Mouse (Mus musculus): ENCODE measurements around the gene Vat1. TPM values are rescaled to one million over a fixed set of nuclear protein-coding genes. Genes with fewer than 3 reads are reported as not detected.
"Not testable (repeated sequence)": the region's sequence is repeated elsewhere in the genome, so short reads cannot be mapped to it uniquely, and the experiment has no call there.

Gene Vat1
- polyA plus RNA-seq, 1 experiment from 2014 or later, result 79.5 TPM

DNA sequence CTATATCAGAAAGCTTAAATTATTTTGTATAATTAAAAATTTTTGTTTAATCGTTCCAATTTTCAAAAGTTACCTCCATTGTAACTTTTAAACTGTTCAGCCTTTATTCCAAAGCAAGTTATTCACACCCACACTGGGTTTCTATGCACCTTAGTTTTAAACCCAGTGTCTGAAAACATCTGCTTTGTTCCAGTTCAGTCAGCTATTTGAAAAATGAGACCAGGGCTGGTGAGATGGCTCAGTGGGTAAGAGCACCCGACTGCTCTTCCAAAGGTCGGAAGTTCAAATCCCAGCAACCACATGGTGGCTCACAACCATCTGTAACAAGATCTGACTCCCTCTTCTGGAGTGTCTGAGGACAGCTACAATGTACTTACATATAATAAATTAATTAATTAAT lies 28.0 kb downstream of the Vat1 start:
- 66% methylated on average over 3 of the region's 3 CpGs for WGBS
- not testable (repeated sequence) for H3K27me3 ChIP-seq (replicated peaks; ENCODE audit: control insufficient read depth, insufficient read depth, low read length); ATAC-seq

DNA sequence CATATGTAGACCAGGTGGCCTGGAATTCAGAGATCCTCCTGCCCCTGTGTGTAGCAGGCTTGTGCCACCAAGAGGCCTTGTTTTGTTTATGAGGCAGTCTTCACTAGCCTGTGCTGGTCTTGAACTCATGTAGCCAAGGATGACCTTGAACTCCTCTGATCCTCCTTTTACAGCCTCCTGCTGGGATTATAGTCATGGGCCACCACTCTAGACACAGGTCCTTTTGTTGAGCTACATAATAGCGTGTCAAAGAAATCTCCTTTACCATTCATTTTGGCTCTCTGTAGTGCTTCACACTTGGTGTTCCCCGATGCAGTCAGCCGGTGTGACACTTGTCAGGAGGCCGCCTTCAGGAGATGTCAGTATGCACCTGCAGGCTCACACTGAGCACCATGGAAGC lies 29.1 kb downstream of the Vat1 start:
- H3K27me3 ChIP-seq (replicated peaks; ENCODE audit: control insufficient read depth, insufficient read depth, low read length), result no peaks in the 10 kb centered on the region
- no peak overlapping the region for H3K4me2 ChIP-seq (ENCODE audit: low read length)
- no peak for ATAC-seq
- H3K36me3 ChIP-seq (ENCODE audit: control insufficient read depth, insufficient read depth), result 0 out of 2 replicates have a peak, but pooled peaks cover 6% of the 10 kb centered on the region
- 50% methylated on average over 4 of the region's 4 CpGs for WGBS
- no peak overlapping the region for H3K4me3 ChIP-seq (replicated peaks; ENCODE audit: low read length)
- H3K9me3 ChIP-seq (ENCODE audit: control insufficient read depth, low read length), result no peaks in the 10 kb centered on the region
- H3K27ac ChIP-seq (ENCODE audit: low read length), result no peak overlapping the region
- no peak overlapping the region for H3K9ac ChIP-seq (replicated peaks; ENCODE audit: low read depth, low read length)
- no peaks in the 10 kb centered on the region for H3K4me1 ChIP-seq (replicated peaks; ENCODE audit: control insufficient read depth, insufficient read depth, low read length)

More for the DNA sequence above, 28.0 kb downstream of the Vat1 start:
- not testable (repeated sequence) for H3K27ac ChIP-seq (ENCODE audit: low read length); H3K9ac ChIP-seq (replicated peaks; ENCODE audit: low read depth, low read length); H3K4me1 ChIP-seq (replicated peaks; ENCODE audit: control insufficient read depth, insufficient read depth, low read length); H3K4me2 ChIP-seq (ENCODE audit: low read length); H3K4me3 ChIP-seq (replicated peaks; ENCODE audit: low read length); H3K9me3 ChIP-seq (ENCODE audit: control insufficient read depth, low read length); H3K36me3 ChIP-seq (ENCODE audit: control insufficient read depth, insufficient read depth)

GRCm38 (mm10) chr11:101435831-101436230 lies 30.2 kb downstream of the Vat1 start:
- Histone ChIP-seq H3K36me3 (ENCODE audit: control insufficient read depth, insufficient read depth) (peaks cover 14% of the 10 kb centered on the region; the same call in 1 of the 2 replicates), H3K4me3 (replicated peaks; ENCODE audit: low read length) (no peak overlapping the region), H3K4me1 (replicated peaks; ENCODE audit: control insufficient read depth, insufficient read depth, low read length) (no peaks in the 10 kb centered on the region), H3K9ac (replicated peaks; ENCODE audit: low read depth, low read length) (no peak overlapping the region), H3K27ac (ENCODE audit: low read length) (no peak overlapping the region), H3K27me3 (replicated peaks; ENCODE audit: control insufficient read depth, insufficient read depth, low read length) (no peaks in the 10 kb centered on the region), H3K9me3 (ENCODE audit: control insufficient read depth, low read length) (no peaks in the 10 kb centered on the region), H3K4me2 (ENCODE audit: low read length) (no peak overlapping the region)
- 87% methylated on average over 4 of the region's 4 CpGs for WGBS
- no peak for ATAC-seq

DNA sequence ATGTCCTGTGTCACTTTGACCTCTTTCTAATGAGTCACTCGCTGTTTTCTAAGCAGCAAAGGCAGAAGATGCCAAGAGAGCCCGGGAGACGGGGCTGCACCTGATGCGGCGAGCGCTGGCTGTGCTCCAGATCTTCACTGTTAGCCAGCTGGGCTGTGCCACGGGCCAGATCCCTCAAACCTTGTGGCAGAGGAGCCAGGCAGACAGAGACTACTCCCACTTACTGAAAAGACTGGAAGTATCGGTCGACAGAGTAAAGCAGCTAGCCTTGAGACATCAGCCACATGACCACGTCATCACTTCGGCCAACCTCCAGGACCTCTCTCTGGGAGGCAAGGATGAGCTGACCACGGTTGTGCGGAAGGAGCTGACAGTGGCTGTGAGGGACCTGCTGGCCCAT lies 32.6 kb downstream of the Vat1 start:
- H3K4me1 ChIP-seq (replicated peaks; ENCODE audit: control insufficient read depth, insufficient read depth, low read length), result no peaks in the 10 kb centered on the region
- H3K4me2 ChIP-seq (ENCODE audit: low read length), result no peak overlapping the region
- no peak overlapping the region for H3K4me3 ChIP-seq (replicated peaks; ENCODE audit: low read length)
- H3K27ac ChIP-seq (ENCODE audit: low read length), result no peak overlapping the region
- peaks cover 20% of the 10 kb centered on the region for H3K36me3 ChIP-seq (ENCODE audit: control insufficient read depth, insufficient read depth)
- no peaks in the 10 kb centered on the region for H3K27me3 ChIP-seq (replicated peaks; ENCODE audit: control insufficient read depth, insufficient read depth, low read length)
- ATAC-seq, result no peak
- no peaks in the 10 kb centered on the region for H3K9me3 ChIP-seq (ENCODE audit: control insufficient read depth, low read length)
- no peak overlapping the region for H3K9ac ChIP-seq (replicated peaks; ENCODE audit: low read depth, low read length)
- WGBS, result 71% methylated on average over 13 of the region's 13 CpGs

- Histone ChIP-seq H3K27ac (ENCODE audit: low read length) (no peak overlapping the region), H3K36me3 (ENCODE audit: control insufficient read depth, insufficient read depth) (peaks cover 20% of the 10 kb centered on the region), H3K4me2 (ENCODE audit: low read length) (no peak overlapping the region), H3K9me3 (ENCODE audit: control insufficient read depth, low read length) (no peaks in the 10 kb centered on the region), H3K4me3 (replicated peaks; ENCODE audit: low read length) (no peak overlapping the region), H3K4me1 (replicated peaks; ENCODE audit: control insufficient read depth, insufficient read depth, low read length) (peaks cover 8% of the 10 kb centered on the region), H3K9ac (replicated peaks; ENCODE audit: low read depth, low read length) (no peak overlapping the region), H3K27me3 (replicated peaks; ENCODE audit: control insufficient read depth, insufficient read depth, low read length) (no peaks in the 10 kb centered on the region)
- ATAC-seq, result no peak
- 92% methylated on average over 9 of the region's 9 CpGs for WGBS
Observed at GRCm38 (mm10) chr11:101431327-101431726, 34.7 kb downstream of the Vat1 start.

DNA sequence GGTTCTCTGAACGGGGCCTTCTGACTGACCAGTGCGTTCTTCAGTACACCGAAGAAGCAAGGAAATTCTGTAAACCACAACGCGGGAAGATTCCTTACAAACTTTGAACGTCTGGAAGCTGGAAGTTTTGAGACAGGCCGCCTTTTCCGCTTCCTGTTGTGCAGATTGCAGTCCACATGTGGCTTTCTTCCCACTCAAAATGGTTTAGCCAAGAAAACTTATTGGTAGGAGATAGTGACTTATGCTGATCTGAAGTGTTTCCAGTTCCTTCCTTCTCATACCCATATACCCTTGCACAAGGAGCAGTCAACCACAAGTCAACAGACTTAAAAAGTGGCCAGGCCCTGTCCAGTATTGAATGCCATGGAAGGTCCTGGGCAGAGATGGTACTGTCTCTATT lies 39.9 kb downstream of the Vat1 start:
- no peak overlapping the region; the same call in 1 of the 2 replicates for H3K9ac ChIP-seq (replicated peaks; ENCODE audit: low read depth, low read length)
- WGBS, result 63% methylated on average over 8 of the region's 8 CpGs
- ATAC-seq, result no peak
- H3K9me3 ChIP-seq (ENCODE audit: control insufficient read depth, low read length), result no peaks in the 10 kb centered on the region
- no peaks in the 10 kb centered on the region for H3K27me3 ChIP-seq (replicated peaks; ENCODE audit: control insufficient read depth, insufficient read depth, low read length)
- peak overlapping the region; percentile 92 for H3K4me2 ChIP-seq (ENCODE audit: low read length)
- H3K27ac ChIP-seq (ENCODE audit: low read length), result no peak overlapping the region
- peaks cover 25% of the 10 kb centered on the region for H3K4me1 ChIP-seq (replicated peaks; ENCODE audit: control insufficient read depth, insufficient read depth, low read length)
- H3K36me3 ChIP-seq (ENCODE audit: control insufficient read depth, insufficient read depth), result peaks cover 8% of the 10 kb centered on the region
- peak overlapping the region; percentile 97 for H3K4me3 ChIP-seq (replicated peaks; ENCODE audit: low read length)

DNA sequence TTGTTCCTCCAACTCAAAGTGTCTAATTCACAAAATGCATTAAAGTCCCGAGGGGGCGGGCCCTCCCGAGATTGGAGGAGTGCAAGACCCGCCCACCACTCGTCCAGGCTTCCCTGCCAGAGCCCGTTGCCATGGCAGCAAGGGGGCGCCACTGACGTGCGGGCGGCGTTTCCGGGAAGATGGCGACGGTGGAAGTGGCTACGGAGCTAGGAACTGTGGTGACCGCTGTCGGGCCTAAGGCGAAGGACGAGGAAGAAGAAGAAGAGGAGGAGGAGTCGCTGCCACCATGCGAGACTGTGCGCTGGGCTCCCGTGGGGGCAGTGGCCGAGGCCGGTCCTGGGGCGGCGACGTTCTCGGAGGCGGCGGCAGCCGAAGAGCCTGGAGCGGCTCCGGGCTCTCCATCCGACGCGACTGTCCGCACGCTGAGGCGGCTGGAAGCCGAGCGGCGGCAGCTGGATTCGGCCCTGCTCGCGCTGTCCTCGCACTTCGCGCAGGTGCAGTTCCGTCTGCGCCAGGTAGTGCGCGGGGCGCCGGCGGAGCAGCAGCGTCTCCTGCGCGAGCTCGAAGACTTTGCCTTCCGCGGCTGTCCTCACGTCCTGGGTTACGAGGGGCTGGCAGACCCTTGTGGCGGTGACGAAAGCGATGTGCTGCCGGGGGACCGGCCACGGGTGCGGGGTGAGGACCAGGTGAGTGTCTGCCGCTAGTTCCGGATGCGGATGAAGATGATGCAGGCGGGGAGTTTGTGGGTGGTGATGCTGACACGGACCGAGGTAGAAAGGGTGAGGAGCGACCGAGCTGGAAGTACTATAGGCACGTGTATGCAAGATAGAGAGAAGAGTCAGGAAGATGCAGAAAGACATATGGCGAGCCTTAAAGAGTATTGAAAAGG lies 40.9 kb downstream of the Vat1 start, which contains the start of the genes Rundc1 and Ptges3l:
TSS of gene Rundc1 (plus strand) at position 161 of the 889 bp plus-strand sequence.
TSS of gene Ptges3l (minus strand) at position 409 of the 889 bp plus-strand sequence.
- peak within 1 kb of the TSS; percentile 92 for H3K4me2 ChIP-seq (ENCODE audit: low read length)
- H3K36me3 ChIP-seq (ENCODE audit: control insufficient read depth, insufficient read depth), result peaks cover 3% of the 10 kb centered on the region; the same call in 1 of the 2 replicates
- WGBS, result under 1% methylated on average over 81 of the region's 81 CpGs
- H3K4me3 ChIP-seq (replicated peaks; ENCODE audit: low read length), result peak within 1 kb of the TSS; percentile 97
- H3K27me3 ChIP-seq (replicated peaks; ENCODE audit: control insufficient read depth, insufficient read depth, low read length), result no peaks in the 10 kb centered on the region
- ATAC-seq, result peak; percentile 97
- peak within 1 kb of the TSS; percentile 82 for H3K9ac ChIP-seq (replicated peaks; ENCODE audit: low read depth, low read length)
- no peaks in the 10 kb centered on the region for H3K9me3 ChIP-seq (ENCODE audit: control insufficient read depth, low read length)
- H3K4me1 ChIP-seq (replicated peaks; ENCODE audit: control insufficient read depth, insufficient read depth, low read length), result peaks cover 25% of the 10 kb centered on the region
- peak within 1 kb of the TSS; percentile 87 for H3K27ac ChIP-seq (ENCODE audit: low read length)

DNA sequence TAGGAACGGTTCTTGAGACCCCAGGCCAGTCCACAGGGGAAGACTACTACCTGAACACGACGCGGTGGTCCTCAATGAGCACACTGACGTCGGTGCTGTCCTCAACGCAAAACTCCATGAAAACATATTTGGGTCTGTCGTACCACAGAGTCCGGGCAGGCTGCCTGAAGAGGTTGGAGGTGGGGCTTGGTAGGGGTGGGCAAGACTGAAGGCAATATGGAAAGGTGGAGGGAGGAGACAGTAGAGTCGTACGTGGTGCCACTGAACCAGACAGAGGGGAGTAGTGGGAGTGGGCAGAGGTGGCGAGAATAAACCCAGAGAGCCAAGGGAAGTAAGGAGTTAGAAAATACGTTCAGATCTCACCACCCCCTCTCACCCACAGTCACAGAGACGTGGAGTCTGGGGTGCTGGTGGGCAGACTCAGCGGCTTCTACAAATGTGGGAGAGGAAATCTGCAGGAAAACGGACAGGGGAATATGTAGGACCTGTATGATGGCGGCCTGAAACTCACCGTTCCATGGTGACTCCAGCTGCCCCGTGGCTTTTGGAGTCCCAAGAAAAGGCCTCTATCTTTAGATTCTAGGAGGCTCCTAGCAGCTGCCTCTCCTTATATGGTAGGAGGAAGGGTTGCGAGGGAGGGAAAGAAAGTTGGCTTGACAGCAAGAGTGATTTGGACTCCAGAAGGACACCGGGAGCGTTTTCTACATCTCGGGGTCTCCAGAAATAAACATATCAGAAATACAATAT lies 41.8 kb downstream of the Vat1 start, which contains the start of gene Gm27029:
TSS of gene Gm27029 (minus strand) at position 692 of the 747 bp plus-strand sequence.
- WGBS, result 5% methylated on average over 23 of the region's 23 CpGs
- no peaks in the 10 kb centered on the region for H3K9me3 ChIP-seq (ENCODE audit: control insufficient read depth, low read length)

DNA sequence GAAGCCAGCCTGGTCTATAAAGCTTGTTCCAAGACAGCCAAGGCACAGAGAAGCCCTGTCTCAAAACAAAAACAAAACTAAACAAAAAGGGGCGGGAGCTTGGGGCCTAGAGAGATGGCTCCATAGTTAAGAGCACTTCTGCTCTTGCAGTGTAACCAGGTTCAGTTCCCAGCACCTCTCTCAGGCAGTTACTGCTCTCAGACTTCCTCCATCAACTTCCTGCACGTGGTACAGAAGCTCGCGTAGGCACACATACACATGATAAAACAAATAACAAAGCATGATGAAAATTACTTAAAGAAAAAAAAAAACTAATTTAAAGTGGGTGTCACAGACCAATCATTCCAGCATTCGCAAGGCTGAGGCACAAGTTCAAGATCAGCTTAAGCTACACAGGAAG lies 45.9 kb downstream of the Vat1 start:
- Histone ChIP-seq H3K9ac (replicated peaks; ENCODE audit: low read depth, low read length) (no peak overlapping the region), H3K9me3 (ENCODE audit: control insufficient read depth, low read length) (no peaks in the 10 kb centered on the region), H3K4me1 (replicated peaks; ENCODE audit: control insufficient read depth, insufficient read depth, low read length) (peaks cover 16% of the 10 kb centered on the region), H3K27me3 (replicated peaks; ENCODE audit: control insufficient read depth, insufficient read depth, low read length) (no peaks in the 10 kb centered on the region), H3K4me3 (replicated peaks; ENCODE audit: low read length) (no peak overlapping the region), H3K27ac (ENCODE audit: low read length) (no peak overlapping the region), H3K4me2 (ENCODE audit: low read length) (no peak overlapping the region), H3K36me3 (ENCODE audit: control insufficient read depth, insufficient read depth) (no peaks in the 10 kb centered on the region)
- no peak for ATAC-seq
- 84% methylated on average over 5 of the region's 5 CpGs for WGBS

More for the DNA sequence above, 41.8 kb downstream of the Vat1 start, which contains the start of gene Gm27029:
- H3K4me1 ChIP-seq (replicated peaks; ENCODE audit: control insufficient read depth, insufficient read depth, low read length), result peaks cover 25% of the 10 kb centered on the region
- no peaks in the 10 kb centered on the region for H3K27me3 ChIP-seq (replicated peaks; ENCODE audit: control insufficient read depth, insufficient read depth, low read length)
- peak within 1 kb of the TSS; percentile 97 for H3K4me3 ChIP-seq (replicated peaks; ENCODE audit: low read length)
- peak within 1 kb of the TSS; percentile 82 for H3K9ac ChIP-seq (replicated peaks; ENCODE audit: low read depth, low read length)
- H3K36me3 ChIP-seq (ENCODE audit: control insufficient read depth, insufficient read depth), result no peaks in the 10 kb centered on the region
- peak within 1 kb of the TSS; percentile 92 for H3K4me2 ChIP-seq (ENCODE audit: low read length)
- ATAC-seq, result peak; percentile 50
- peak within 1 kb of the TSS; percentile 87 for H3K27ac ChIP-seq (ENCODE audit: low read length)

All from forebrain, embryonic 16.5 days (tissue).